Mouse (Mus musculus) lung, embryonic 15.5 days (tissue): ENCODE results near the gene Lrrc8d. TPM values are rescaled to one million over a fixed set of nuclear protein-coding genes. Genes with fewer than 3 reads are reported as not detected.
A peak's percentile ranks its signal among the peaks of the same experiment; 100 is the strongest.

Source experiments
- ATAC-seq: fragments of 200-750 bp; cut with Nextera tagmentation; 2 replicates; pipeline ENCODE4 v1.8.0; 2017; ENCODE audit warnings: moderate number of reproducible peaks, borderline replicate concordance; ENCODE audit not compliant: low FRiP score, low TSS enrichment; ENCODE audit errors: extremely low read depth
- H3K27ac ChIP-seq: fragments of 300-500 bp; sonication (generic); 2 replicates; pipeline ENCODE4 v1.5.1; 2015; ENCODE audit warnings: moderate library complexity, mild to moderate bottlenecking, inconsistent platforms
- H3K27me3 ChIP-seq: fragments of 300-500 bp; sonication (generic); 2 replicates; pipeline ENCODE4 v1.6.1; 2015; ENCODE audit warnings: inconsistent platforms
- H3K36me3 ChIP-seq: fragments of 300-500 bp; sonication (generic); 2 replicates; pipeline ENCODE4 v1.6.1; 2015; ENCODE audit warnings: inconsistent platforms
- H3K4me1 ChIP-seq: fragments of 300-500 bp; sonication (generic); 2 replicates; pipeline ENCODE4 v1.6.1; 2015; ENCODE audit warnings: inconsistent platforms
- H3K4me2 ChIP-seq: fragments of 300-500 bp; sonication (generic); 2 replicates; pipeline ENCODE4 v1.6.1; 2015; ENCODE audit warnings: inconsistent platforms, mild to moderate bottlenecking, moderate library complexity
- H3K4me3 ChIP-seq: fragments of 300-500 bp; sonication (generic); 2 replicates; pipeline ENCODE4 v1.5.1; 2015; ENCODE audit warnings: mild to moderate bottlenecking, inconsistent platforms
- H3K9ac ChIP-seq: fragments of 300-500 bp; sonication (generic); 2 replicates; pipeline ENCODE4 v1.6.1; 2015; ENCODE audit warnings: inconsistent platforms
- H3K9me3 ChIP-seq: fragments of 300-500 bp; sonication (generic); 2 replicates; pipeline ENCODE4 v1.6.1; 2016; ENCODE audit warnings: inconsistent platforms
- WGBS: fragments of 180-500 bp; shearing (Covaris S2); methylation state at CpG from one replicate; pipeline ENCODE4 v1.1.7; 2015; 5-methylcytosine and 5-hydroxymethylcytosine counted together
- polyA plus RNA-seq: library from polyadenylated mRNA; unstranded; fragments of >200 nt; fragmentation: Nextera tagmentation; extraction: Ambion mirVana; gene quantifications from 2 replicates; pipeline ENCODE4 v1.2.1, GENCODE M21; 2015

Lrrc8d gene
- polyA plus RNA-seq, 1 experiment from 2014 or later: 21.0 TPM

- no peak overlapping the region for H3K27ac ChIP-seq
- H3K4me1 ChIP-seq: peaks cover 14% of the 10 kb centered on the region; the same call in 1 of the 2 replicates
- no peak overlapping the region for H3K4me3 ChIP-seq
- no peaks in the 10 kb centered on the region for H3K9me3 ChIP-seq
- peaks cover 4% of the 10 kb centered on the region; the same call in 1 of the 2 replicates for H3K27me3 ChIP-seq
- ATAC-seq: no peak
- 45% methylated on average over 7 of the region's 7 CpGs for WGBS
- H3K4me2 ChIP-seq: no peak overlapping the region
- no peak overlapping the region for H3K9ac ChIP-seq
- no peaks in the 10 kb centered on the region for H3K36me3 ChIP-seq
Observed at GRCm38 (mm10) chr5:105872916-105873315, 173.1 kb downstream of the Lrrc8d start.

- 60% methylated on average over 3 of the region's 3 CpGs for WGBS
- no peak for ATAC-seq
- no peak overlapping the region for H3K4me3 ChIP-seq
Observed at GRCm38 (mm10) chr5:105873774-105874173, 174.0 kb downstream of the Lrrc8d start.

GRCm38 (mm10) chr5:105874476-105874875 lies 174.7 kb downstream of the Lrrc8d start:
- no peak for ATAC-seq
- peaks cover 4% of the 10 kb centered on the region; the same call in 1 of the 2 replicates for H3K27me3 ChIP-seq

More at GRCm38 (mm10) chr5:105873774-105874173, 174.0 kb downstream of the Lrrc8d start:
- Histone ChIP-seq H3K36me3 (no peaks in the 10 kb centered on the region), H3K9me3 (no peaks in the 10 kb centered on the region), H3K27me3 (peaks cover 4% of the 10 kb centered on the region; the same call in 1 of the 2 replicates), H3K4me1 (peaks cover 19% of the 10 kb centered on the region), H3K9ac (no peak overlapping the region), H3K27ac (no peak overlapping the region), H3K4me2 (no peak overlapping the region)

GRCm38 (mm10) chr5:105876068-105876924 lies 176.5 kb downstream of the Lrrc8d start, which contains the start of gene Zfp326:
TSS of gene Zfp326 (plus strand) at chr5:105876565.
- H3K36me3 ChIP-seq: 0 out of 2 replicates have a peak, but pooled peaks cover 4% of the 10 kb centered on the region
- H3K9ac ChIP-seq: peak within 1 kb of the TSS; percentile 99
- H3K4me1 ChIP-seq: peaks cover 25% of the 10 kb centered on the region
- H3K4me3 ChIP-seq: peak within 1 kb of the TSS; percentile 99
- no peaks in the 10 kb centered on the region for H3K9me3 ChIP-seq
- peak within 1 kb of the TSS; percentile 84 for H3K27ac ChIP-seq
- no peaks in the 10 kb centered on the region for H3K27me3 ChIP-seq
- WGBS: 1% methylated on average over 76 of the region's 83 CpGs
- peak; percentile 96 for ATAC-seq
- peak within 1 kb of the TSS; percentile 59 for H3K4me2 ChIP-seq

More at GRCm38 (mm10) chr5:105874476-105874875, 174.7 kb downstream of the Lrrc8d start:
- H3K9ac ChIP-seq: no peak overlapping the region
- H3K9me3 ChIP-seq: no peaks in the 10 kb centered on the region
- H3K4me3 ChIP-seq: no peak overlapping the region
- H3K36me3 ChIP-seq: no peaks in the 10 kb centered on the region
- H3K4me2 ChIP-seq: no peak overlapping the region
- H3K27ac ChIP-seq: no peak overlapping the region
- peaks cover 21% of the 10 kb centered on the region for H3K4me1 ChIP-seq
- WGBS: 93% methylated on average over 11 of the region's 11 CpGs

GRCm38 (mm10) chr5:105876925-105877774 lies 177.4 kb downstream of the Lrrc8d start:
- Histone ChIP-seq H3K36me3 (0 out of 2 replicates have a peak, but pooled peaks cover 4% of the 10 kb centered on the region), H3K9me3 (no peaks in the 10 kb centered on the region), H3K9ac (peak overlapping the region; percentile 99), H3K4me2 (peak overlapping the region; percentile 59), H3K4me1 (peaks cover 28% of the 10 kb centered on the region), H3K4me3 (peak overlapping the region; percentile 99), H3K27ac (peak overlapping the region; percentile 84), H3K27me3 (no peaks in the 10 kb centered on the region)
- ATAC-seq: no peak; the same call in 1 of the 2 replicates
- 2% methylated on average over 44 of the region's 46 CpGs for WGBS

Other genes with a start within 250 kb of the Lrrc8d start
- 24.3 and 26.5 TPM in 2 replicates for gene Lrrc8c, start 180.6 kb upstream of the Lrrc8d start, polyA plus RNA-seq
- 38.0 and 41.4 TPM in 2 replicates for gene Zfp326, start 176.6 kb downstream of the Lrrc8d start, polyA plus RNA-seq